Mouse (Mus musculus) lung, adult 2 months (tissue): ENCODE measurements at regions not wholly inside any gene's neighbourhood (a gene's known extent, or its start where the extent isn't known, plus 50 kb on each side); places are given as distances from the start of the nearest gene placed in this dataset.

ENCODE experiments used
- CTCF ChIP-seq: fragments of 200-500 bp; IDR thresholded peaks from 2 replicates; pipeline ENCODE4 v1.5.1; 2011; ENCODE audit warnings: mild to moderate bottlenecking, low read length, control low read depth; ENCODE audit not compliant: insufficient read depth
- POLR2A ChIP-seq: fragments of 200-500 bp; IDR thresholded peaks from 2 replicates; pipeline ENCODE4 v1.6.1; 2011; ENCODE audit warnings: low read depth, mild to moderate bottlenecking, control low read depth, low read length, borderline replicate concordance; ENCODE audit errors: extremely low read depth

DNA sequence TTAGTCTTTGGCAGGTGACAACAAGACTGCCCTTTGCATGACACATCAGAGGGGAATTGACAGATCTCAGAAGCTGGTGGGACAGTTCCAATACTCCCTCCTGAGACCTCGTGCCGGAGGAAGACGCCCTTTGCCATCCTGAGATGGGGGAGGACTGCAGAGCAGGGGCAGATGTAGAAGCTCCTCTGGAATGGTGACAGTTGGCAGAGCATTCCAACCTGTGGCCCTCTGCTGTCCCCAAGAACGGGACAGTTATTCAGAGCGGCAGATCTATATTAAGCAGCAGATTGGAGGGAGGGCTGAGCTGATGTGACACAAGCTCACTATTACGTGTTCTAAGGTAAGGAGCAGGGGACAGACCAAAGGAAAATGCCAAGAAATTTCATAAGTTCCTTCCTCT, 97.7 kb upstream of the Ppargc1a start:
- TF ChIP-seq CTCF, result no peak
- no peak for TF ChIP-seq POLR2A
